Mouse (Mus musculus) embryonic fibroblast, embryonic 13.5 days (primary cell): Measurements from ENCODE around the gene Osbpl2.

ENCODE experiments used
- CTCF ChIP-seq: IDR thresholded peaks from 2 replicates; pipeline ENCODE4 v1.5.1; 2011; ENCODE audit warnings: mild to moderate bottlenecking, control low read depth, low read length, moderate library complexity, borderline replicate concordance; ENCODE audit not compliant: insufficient read depth
- POLR2A ChIP-seq: IDR thresholded peaks from 2 replicates; pipeline ENCODE4 v1.6.1; 2011; ENCODE audit warnings: low read depth, mild to moderate bottlenecking, control low read depth, low read length, moderate library complexity

DNA sequence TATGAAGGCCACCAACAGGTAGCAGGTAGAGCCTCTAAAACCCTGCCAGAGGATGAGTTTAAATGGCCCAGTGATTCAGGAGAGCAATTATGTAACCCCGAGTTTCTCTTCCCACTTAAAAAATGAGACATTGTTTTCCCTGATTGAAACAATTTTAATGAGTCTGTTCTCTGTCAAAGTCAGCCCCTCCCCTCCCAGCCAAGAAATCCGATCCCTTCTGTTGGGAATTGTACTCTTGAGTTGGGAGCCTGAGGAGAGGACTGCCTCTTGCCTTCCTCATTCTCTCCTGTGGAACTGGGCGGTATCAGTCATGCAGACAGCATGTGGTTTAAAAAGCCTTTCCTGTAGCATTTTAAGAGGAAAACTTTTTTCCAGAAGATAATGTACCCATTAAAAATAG, 34.5 kb upstream of the Osbpl2 start:
- TF ChIP-seq CTCF: no peak
- no peak for TF ChIP-seq POLR2A
